Mouse (Mus musculus) embryonic facial prominence, embryonic 11.5 days (tissue): ENCODE data around the gene Bcl2l13. TPM values are rescaled to one million over a fixed set of nuclear protein-coding genes. Genes with fewer than 3 reads are reported as not detected.
"Not testable (repeated sequence)": the region's sequence is repeated elsewhere in the genome, so short reads cannot be mapped to it uniquely, and the experiment has no call there.

Experiments used
- ATAC-seq: fragments of 200-750 bp; cut with Nextera tagmentation; replicated peaks from 2 replicates; pipeline ENCODE4 v1.8.0; 2017; ENCODE audit warnings: low read depth; ENCODE audit not compliant: insufficient number of reproducible peaks, low FRiP score, low TSS enrichment
- DNase-seq: peaks from one replicate; pipeline ENCODE4 v3.0.0-alpha.2; 2015; ENCODE audit warnings: low spot score
- H3K27ac ChIP-seq: fragments of 300-500 bp; sonication (generic); replicated peaks from 2 replicates; pipeline ENCODE4 v1.5.1; 2014; ENCODE audit warnings: mild to moderate bottlenecking, low read depth, low read length, control low read depth
- H3K27me3 ChIP-seq: fragments of 300-500 bp; sonication (generic); 2 replicates; pipeline ENCODE4 v1.6.1; 2014; ENCODE audit warnings: mild to moderate bottlenecking, low read length, moderate library complexity, mixed read lengths; ENCODE audit not compliant: control insufficient read depth, insufficient read depth
- H3K36me3 ChIP-seq: fragments of 300-500 bp; sonication (generic); replicated peaks from 2 replicates; pipeline ENCODE4 v1.6.1; 2014; ENCODE audit warnings: low read depth, mild to moderate bottlenecking, low read length, moderate library complexity, mixed read lengths; ENCODE audit not compliant: control insufficient read depth, insufficient read depth
- H3K4me1 ChIP-seq: fragments of 300-500 bp; sonication (generic); 2 replicates; pipeline ENCODE4 v1.6.1; 2014; ENCODE audit warnings: low read length, mixed read lengths; ENCODE audit not compliant: control insufficient read depth, insufficient read depth
- H3K4me2 ChIP-seq: fragments of 300-500 bp; sonication (generic); 2 replicates; pipeline ENCODE4 v1.6.1; 2014; ENCODE audit warnings: low read depth, mild to moderate bottlenecking, control low read depth, low read length, moderate library complexity
- H3K4me3 ChIP-seq: fragments of 300-500 bp; sonication (generic); 2 replicates; pipeline ENCODE4 v1.5.1; 2014; ENCODE audit warnings: low read depth, low read length, control low read depth
- H3K9ac ChIP-seq: fragments of 300-500 bp; sonication (generic); replicated peaks from 2 replicates; pipeline ENCODE4 v1.6.1; 2014; ENCODE audit warnings: mild to moderate bottlenecking, control low read depth, low read length
- H3K9me3 ChIP-seq: fragments of 300-500 bp; sonication (generic); replicated peaks from 2 replicates; pipeline ENCODE4 v1.6.1; 2016; ENCODE audit warnings: mild to moderate bottlenecking, low read length, inconsistent platforms, mixed read lengths; ENCODE audit not compliant: control insufficient read depth
- WGBS: fragments of 180-500 bp; shearing (Covaris S2); extraction: QIAGEN DNeasy Blood & Tissue Kit; methylation state at CpG from one replicate; pipeline ENCODE4 v1.1.7; 2014; 5-methylcytosine and 5-hydroxymethylcytosine counted together
- polyA plus RNA-seq: library from polyadenylated mRNA; unstranded; fragments of >200 nt; fragmentation: Nextera tagmentation; extraction: Ambion mirVana; gene quantifications from 2 replicates; pipeline ENCODE4 v1.2.1, GENCODE M21; 2014

Gene Bcl2l13
- polyA plus RNA-seq, 1 experiment from 2014 or later = 40.1 TPM

DNA sequence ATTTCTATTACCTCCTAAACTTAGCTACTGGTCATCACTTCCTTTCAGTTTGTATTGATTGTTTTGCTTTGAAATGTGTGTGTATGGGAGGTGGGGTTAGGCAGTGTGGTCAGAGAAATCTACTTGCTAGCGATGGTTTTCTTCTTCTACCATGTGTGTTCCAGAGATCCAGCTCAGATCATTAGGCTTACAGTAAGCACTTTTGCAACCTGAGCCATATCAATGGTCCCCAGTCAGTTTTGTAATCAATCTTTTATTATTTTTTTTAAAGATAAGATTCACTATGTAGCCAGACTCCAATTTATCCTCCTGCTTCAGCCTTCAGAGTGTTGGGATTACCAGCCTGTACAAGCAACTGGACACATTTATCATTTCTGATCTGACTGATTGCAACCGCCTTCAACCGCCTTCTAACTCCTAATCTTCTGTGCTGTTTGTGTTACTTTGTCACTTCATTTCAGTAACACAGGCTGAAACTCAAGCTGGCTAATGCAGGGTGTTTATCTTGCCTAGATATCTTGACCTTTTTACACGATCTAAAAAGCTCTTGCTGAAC, 1.2 kb upstream of the Bcl2l13 start:
- DNase-seq (no peak), ATAC-seq (no peak)
- Histone ChIP-seq H3K4me1 (no peaks in the 10 kb centered on the region), H3K4me2 (no peak overlapping the region), H3K36me3 (no peaks in the 10 kb centered on the region; the same call in 1 of the 2 replicates), H3K9ac (no peak overlapping the region), H3K9me3 (no peaks in the 10 kb centered on the region), H3K4me3 (no peak overlapping the region), H3K27me3 (no peaks in the 10 kb centered on the region), H3K27ac (no peak overlapping the region)
- 90% methylated on average over 4 of the region's 4 CpGs for WGBS

DNA sequence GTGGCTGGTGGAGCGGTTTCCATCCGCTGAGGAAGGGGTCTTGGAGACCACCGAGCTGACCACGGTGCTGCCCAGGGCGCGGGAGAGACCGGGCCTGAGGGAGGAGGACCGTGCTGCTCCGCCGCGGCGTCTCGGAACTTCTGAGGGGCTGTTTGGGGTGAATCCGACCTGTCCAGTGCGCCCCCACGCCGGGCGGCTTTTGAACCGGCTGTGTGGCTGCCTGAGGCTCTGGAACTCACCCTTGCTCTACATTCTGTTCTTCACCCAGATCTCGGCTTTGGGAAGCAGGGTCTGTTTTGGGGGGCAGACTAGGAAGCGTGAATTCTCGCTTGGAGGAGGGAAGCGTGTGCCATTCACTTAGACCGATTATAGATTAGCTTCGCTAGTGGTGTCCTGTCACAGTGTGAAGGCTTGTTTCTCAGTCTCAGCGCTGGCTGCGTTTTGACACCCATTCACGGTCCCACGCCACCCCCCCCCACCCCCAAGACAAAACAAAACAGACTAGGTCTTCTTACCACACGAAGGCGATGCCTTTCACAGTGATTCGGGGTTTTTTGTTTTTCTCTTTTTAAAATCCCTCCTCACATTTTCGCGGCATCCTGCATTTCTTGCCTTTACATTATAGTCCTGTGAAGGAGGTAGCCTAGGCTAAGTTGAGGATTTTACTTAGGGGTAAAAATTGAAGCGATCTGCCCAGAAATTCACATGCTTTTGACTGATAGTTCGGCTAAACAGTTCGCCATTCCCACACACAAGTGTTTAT, 558 bp downstream of the Bcl2l13 start:
- Histone ChIP-seq H3K36me3 (no peaks in the 10 kb centered on the region; the same call in 1 of the 2 replicates), H3K9me3 (no peaks in the 10 kb centered on the region), H3K4me1 (no peaks in the 10 kb centered on the region), H3K27ac (peak overlapping the region; percentile 88), H3K27me3 (no peaks in the 10 kb centered on the region), H3K9ac (peak overlapping the region; percentile 91), H3K4me3 (peak overlapping the region; percentile 79), H3K4me2 (peak overlapping the region; percentile 65)
- WGBS = 4% methylated on average over 37 of the region's 37 CpGs
- ATAC-seq (peak; percentile 76), DNase-seq (peak; percentile 35)

DNA sequence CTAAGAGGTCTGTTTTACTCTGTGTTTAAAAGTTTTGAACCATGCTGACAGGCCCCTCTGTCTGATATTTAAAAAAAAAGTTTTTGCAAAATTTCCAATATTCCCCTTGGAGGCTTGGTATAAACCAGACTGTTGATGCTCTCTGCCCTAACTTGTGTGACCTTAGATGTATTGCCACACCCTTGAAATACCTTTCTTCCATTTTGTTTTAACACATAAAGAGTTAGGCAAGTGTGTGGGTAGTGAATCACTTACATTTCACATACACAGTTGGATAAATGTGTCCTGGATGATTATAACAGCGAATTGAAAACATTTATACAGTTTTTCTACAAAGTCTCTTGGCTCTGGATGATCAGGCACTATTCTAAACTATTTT, 1.1 kb downstream of the Bcl2l13 start:
- DNase-seq = no peak
- peak overlapping the region; percentile 79 for H3K4me3 ChIP-seq
- peak overlapping the region; percentile 65 for H3K4me2 ChIP-seq
- ATAC-seq = no peak
- no peaks in the 10 kb centered on the region for H3K27me3 ChIP-seq
- no peak overlapping the region for H3K27ac ChIP-seq
- H3K9ac ChIP-seq = no peak overlapping the region
- H3K9me3 ChIP-seq = no peaks in the 10 kb centered on the region
- no peaks in the 10 kb centered on the region; the same call in 1 of the 2 replicates for H3K36me3 ChIP-seq
- H3K4me1 ChIP-seq = no peaks in the 10 kb centered on the region
- WGBS = 72% methylated on average over 1 of the region's 1 CpGs

DNA sequence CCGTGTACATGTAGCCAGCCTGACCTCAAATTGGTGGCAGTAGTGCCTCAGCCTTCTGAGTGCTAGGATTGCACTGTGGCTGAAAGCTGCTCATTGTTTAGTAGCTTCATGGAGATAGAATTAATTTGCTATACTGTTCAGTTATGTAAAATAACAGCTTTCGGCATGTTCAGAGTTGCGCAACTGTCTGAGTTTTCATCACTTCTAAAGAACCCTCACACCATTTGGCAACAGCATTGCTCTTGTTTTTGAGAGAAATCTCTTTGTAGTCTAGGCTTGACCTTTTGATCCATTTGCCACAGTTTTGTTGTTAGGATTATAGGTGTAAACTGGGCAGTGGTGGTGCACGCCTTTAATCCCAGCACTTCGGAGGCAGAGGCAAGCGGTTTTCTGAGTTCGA, 4.2 kb downstream of the Bcl2l13 start:
- Histone ChIP-seq H3K4me2 (no peak overlapping the region), H3K9ac (no peak overlapping the region), H3K4me3 (no peak overlapping the region), H3K4me1 (no peaks in the 10 kb centered on the region), H3K9me3 (no peaks in the 10 kb centered on the region), H3K36me3 (no peaks in the 10 kb centered on the region; the same call in none of the 2 replicates), H3K27me3 (no peaks in the 10 kb centered on the region), H3K27ac (no peak overlapping the region)
- no peak for DNase-seq
- over 99% methylated on average over 7 of the region's 7 CpGs for WGBS
- ATAC-seq = no peak

DNA sequence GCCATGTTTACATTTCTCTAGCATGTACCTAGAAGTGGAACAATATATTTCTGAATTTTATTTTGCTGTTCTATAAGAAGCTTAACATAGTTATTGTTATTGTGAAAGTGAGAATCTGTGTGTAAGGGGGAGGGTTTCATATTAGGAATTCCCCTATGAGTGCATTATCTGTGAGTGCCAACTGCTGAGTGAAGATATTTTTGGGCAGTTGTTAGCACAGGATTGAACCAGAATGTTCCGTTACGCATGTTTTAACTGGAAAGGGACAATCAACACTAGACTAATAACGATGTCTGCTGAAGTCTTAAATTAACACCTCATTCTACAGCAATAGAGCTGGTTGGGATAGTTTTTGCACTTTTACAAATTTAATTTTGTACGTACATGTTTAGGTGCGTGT, 5.7 kb downstream of the Bcl2l13 start:
- ATAC-seq (no peak), DNase-seq (no peak)
- H3K4me3 ChIP-seq = no peak overlapping the region
- H3K4me2 ChIP-seq = no peak overlapping the region
- H3K27ac ChIP-seq = no peak overlapping the region
- 93% methylated on average over 5 of the region's 5 CpGs for WGBS
- H3K27me3 ChIP-seq = no peaks in the 10 kb centered on the region
- no peak overlapping the region for H3K9ac ChIP-seq
- H3K9me3 ChIP-seq = no peaks in the 10 kb centered on the region
- no peaks in the 10 kb centered on the region; the same call in none of the 2 replicates for H3K36me3 ChIP-seq
- no peaks in the 10 kb centered on the region for H3K4me1 ChIP-seq

DNA sequence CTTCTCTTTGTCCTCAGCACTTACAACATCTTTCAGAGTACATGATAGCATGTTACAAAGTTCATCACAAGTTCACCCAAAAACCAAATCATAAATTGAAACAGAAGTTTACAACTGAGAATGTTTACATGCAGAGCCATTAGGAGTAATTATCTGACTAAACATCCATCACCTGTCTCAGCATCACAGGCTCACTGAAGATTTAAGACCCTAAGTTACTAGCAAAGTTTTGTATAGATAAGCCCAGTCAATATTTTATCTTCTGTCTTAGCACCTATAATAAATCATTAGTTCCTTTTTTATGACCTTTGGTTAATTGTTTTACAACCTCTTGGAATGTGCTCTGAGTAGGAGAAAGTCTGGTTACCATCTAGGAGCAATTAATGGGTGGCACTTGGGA, 14.7 kb downstream of the Bcl2l13 start:
- not testable (repeated sequence) for H3K36me3 ChIP-seq, H3K4me3 ChIP-seq, ATAC-seq, H3K9me3 ChIP-seq, H3K4me1 ChIP-seq, H3K4me2 ChIP-seq, H3K27me3 ChIP-seq, H3K9ac ChIP-seq, DNase-seq, H3K27ac ChIP-seq

DNA sequence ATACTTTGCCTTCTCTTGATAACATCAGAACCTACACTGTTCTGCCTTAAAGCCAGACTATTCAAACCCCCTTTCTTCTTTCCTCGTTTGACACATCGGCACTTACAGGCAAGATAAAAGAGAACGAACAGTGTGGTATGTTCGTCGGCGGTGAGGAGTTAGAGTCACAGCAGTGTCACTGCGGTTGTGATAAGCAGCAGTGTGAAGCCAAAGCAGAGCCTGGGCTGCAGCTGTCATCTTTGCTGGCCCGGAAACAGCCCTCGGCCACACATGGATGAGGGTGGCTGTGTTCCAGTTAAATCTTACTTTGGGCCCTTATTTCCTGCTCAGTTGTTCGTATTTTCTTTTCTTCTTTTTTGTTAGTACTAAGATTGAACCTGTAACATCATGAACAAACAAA, 18.4 kb downstream of the Bcl2l13 start:
- DNase-seq (no peak), ATAC-seq (no peak)
- 91% methylated on average over 10 of the region's 10 CpGs for WGBS
- H3K4me1 ChIP-seq = no peaks in the 10 kb centered on the region
- no peaks in the 10 kb centered on the region; the same call in 1 of the 2 replicates for H3K36me3 ChIP-seq
- H3K9ac ChIP-seq = no peak overlapping the region
- H3K27ac ChIP-seq = no peak overlapping the region
- no peak overlapping the region for H3K4me3 ChIP-seq
- H3K9me3 ChIP-seq = no peaks in the 10 kb centered on the region
- no peaks in the 10 kb centered on the region for H3K27me3 ChIP-seq
- no peak overlapping the region for H3K4me2 ChIP-seq

DNA sequence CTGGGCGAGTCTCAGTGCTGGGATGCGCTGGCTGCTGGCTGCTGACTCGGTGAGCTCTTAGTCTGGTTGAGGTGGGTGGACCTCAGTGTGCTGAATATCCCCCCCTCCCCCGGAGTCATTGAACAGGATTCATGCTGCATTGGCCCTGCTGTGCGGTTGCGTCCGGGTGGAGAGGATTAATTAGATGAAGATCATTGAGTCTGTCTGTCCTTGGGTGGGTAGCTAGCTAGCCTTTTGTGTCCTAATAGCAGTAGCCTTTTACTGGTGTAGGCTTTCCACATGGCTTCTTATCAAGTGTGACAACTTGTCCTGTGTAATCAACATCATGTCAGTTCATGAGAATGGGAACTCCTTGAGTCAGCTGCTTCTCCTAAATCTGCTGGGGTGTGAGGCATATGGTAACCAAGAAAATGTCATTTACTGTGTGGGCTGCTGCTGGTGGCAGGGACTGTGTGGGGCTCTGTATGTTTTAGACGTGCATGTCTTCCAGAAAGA, 22.3 kb downstream of the Bcl2l13 start:
- peak; percentile 76 for ATAC-seq

More for the DNA sequence above, 22.3 kb downstream of the Bcl2l13 start:
- WGBS = 66% methylated on average over 8 of the region's 8 CpGs
- no peak overlapping the region for H3K27ac ChIP-seq
- no peaks in the 10 kb centered on the region for H3K9me3 ChIP-seq
- no peak for DNase-seq
- no peaks in the 10 kb centered on the region; the same call in 1 of the 2 replicates for H3K36me3 ChIP-seq
- H3K4me2 ChIP-seq = no peak overlapping the region
- no peaks in the 10 kb centered on the region for H3K4me1 ChIP-seq
- H3K27me3 ChIP-seq = no peaks in the 10 kb centered on the region
- H3K4me3 ChIP-seq = no peak overlapping the region
- no peak overlapping the region for H3K9ac ChIP-seq
